Mouse (Mus musculus) CH12F3 (cell line): Measurements from ENCODE around the gene Pan2.
"Not testable (repeated sequence)": the region's sequence is repeated elsewhere in the genome, so short reads cannot be mapped to it uniquely, and the experiment has no call there.

Experiments
- in situ Hi-C: fragments of 300-500 bp; cut with MboI; formaldehyde crosslinking; loops from 2 replicates; pipeline ENCODE4 v1.14.3; 2020; ENCODE audit warnings: low sequenced_read_pairs

The Pan2 gene

GRCm38 (mm10) chr10:128303126-128304021 is at the start of gene Pan2:
Gene Pan2 (plus strand): TSS chr10:128303335.
- in situ Hi-C loops, result no loop called here

- in situ Hi-C loops, result no loop called here
These were observed 49.4 kb upstream of the Pan2 start, which contains the start of gene Apon for GRCm38 (mm10) chr10:128253677-128254255. Gene Apon (plus strand): TSS chr10:128254096.

- in situ Hi-C loops, result no loop called here
These were observed 47.2 kb upstream of the Pan2 start for GRCm38 (mm10) chr10:128255925-128256324.

GRCm38 (mm10) chr10:128256328-128256727 is 46.8 kb upstream of the Pan2 start:
- in situ Hi-C loops, result no loop called here

GRCm38 (mm10) chr10:128258953-128259352 is 44.2 kb upstream of the Pan2 start:
- in situ Hi-C loops, result no loop called here

- in situ Hi-C loops, result no loop called here
These were observed 43.2 kb upstream of the Pan2 start for GRCm38 (mm10) chr10:128259946-128260345.

GRCm38 (mm10) chr10:128260376-128260775 is 42.8 kb upstream of the Pan2 start:
- in situ Hi-C loops, result not testable (repeated sequence)

GRCm38 (mm10) chr10:128262300-128262699 is 40.8 kb upstream of the Pan2 start:
- in situ Hi-C loops, result no loop called here

GRCm38 (mm10) chr10:128263393-128264310 is 39.5 kb upstream of the Pan2 start:
- in situ Hi-C loops, result no loop called here

GRCm38 (mm10) chr10:128268371-128268770 is 34.8 kb upstream of the Pan2 start, which contains the start of gene Apof:
Gene Apof (plus strand): TSS chr10:128268671.
- in situ Hi-C loops, result no loop called here

- in situ Hi-C loops, result no loop called here
These were observed 33.8 kb upstream of the Pan2 start for GRCm38 (mm10) chr10:128269206-128269910.

GRCm38 (mm10) chr10:128270287-128270841 is 32.8 kb upstream of the Pan2 start, which contains the start of gene Stat2:
Gene Stat2 (plus strand): TSS chr10:128270559.
- in situ Hi-C loops, result no loop called here

GRCm38 (mm10) chr10:128270866-128271265 is 32.3 kb upstream of the Pan2 start:
- in situ Hi-C loops, result no loop called here

- in situ Hi-C loops, result no loop called here
These were observed 31.3 kb upstream of the Pan2 start for GRCm38 (mm10) chr10:128271883-128272282.

- in situ Hi-C loops, result not testable (repeated sequence)
These were observed 30.2 kb upstream of the Pan2 start for GRCm38 (mm10) chr10:128272819-128273439.

- in situ Hi-C loops, result not testable (repeated sequence)
These were observed 27.8 kb upstream of the Pan2 start for GRCm38 (mm10) chr10:128275374-128275773.

- in situ Hi-C loops, result no loop called here
These were observed 25.0 kb upstream of the Pan2 start for GRCm38 (mm10) chr10:128278158-128278557.

GRCm38 (mm10) chr10:128280943-128281342 is 22.2 kb upstream of the Pan2 start:
- in situ Hi-C loops, result no loop called here

GRCm38 (mm10) chr10:128281682-128282081 is 21.5 kb upstream of the Pan2 start:
- in situ Hi-C loops, result no loop called here
